Mouse (Mus musculus) kidney, postnatal 25 days (tissue): ENCODE measurements around the gene Patz1.

Experiments used
- DNase-seq, 2 experiments: peaks; one replicate each; pipeline ENCODE4 v3.0.0; 2021; ENCODE audit warnings: mixed read lengths in 2 of 2

Patz1 gene

GRCm38 (mm10) chr11:3292711-3293249, 4.1 kb downstream of the Patz1 start:
- peak; percentile 64 to 88 for DNase-seq

- DNase-seq = no peak
These were observed 4.7 kb downstream of the Patz1 start for GRCm38 (mm10) chr11:3293361-3293760.

GRCm38 (mm10) chr11:3294641-3295040, 6.0 kb downstream of the Patz1 start:
- DNase-seq = no peak

GRCm38 (mm10) chr11:3296056-3296455, 7.4 kb downstream of the Patz1 start:
- no peak for DNase-seq

DNA sequence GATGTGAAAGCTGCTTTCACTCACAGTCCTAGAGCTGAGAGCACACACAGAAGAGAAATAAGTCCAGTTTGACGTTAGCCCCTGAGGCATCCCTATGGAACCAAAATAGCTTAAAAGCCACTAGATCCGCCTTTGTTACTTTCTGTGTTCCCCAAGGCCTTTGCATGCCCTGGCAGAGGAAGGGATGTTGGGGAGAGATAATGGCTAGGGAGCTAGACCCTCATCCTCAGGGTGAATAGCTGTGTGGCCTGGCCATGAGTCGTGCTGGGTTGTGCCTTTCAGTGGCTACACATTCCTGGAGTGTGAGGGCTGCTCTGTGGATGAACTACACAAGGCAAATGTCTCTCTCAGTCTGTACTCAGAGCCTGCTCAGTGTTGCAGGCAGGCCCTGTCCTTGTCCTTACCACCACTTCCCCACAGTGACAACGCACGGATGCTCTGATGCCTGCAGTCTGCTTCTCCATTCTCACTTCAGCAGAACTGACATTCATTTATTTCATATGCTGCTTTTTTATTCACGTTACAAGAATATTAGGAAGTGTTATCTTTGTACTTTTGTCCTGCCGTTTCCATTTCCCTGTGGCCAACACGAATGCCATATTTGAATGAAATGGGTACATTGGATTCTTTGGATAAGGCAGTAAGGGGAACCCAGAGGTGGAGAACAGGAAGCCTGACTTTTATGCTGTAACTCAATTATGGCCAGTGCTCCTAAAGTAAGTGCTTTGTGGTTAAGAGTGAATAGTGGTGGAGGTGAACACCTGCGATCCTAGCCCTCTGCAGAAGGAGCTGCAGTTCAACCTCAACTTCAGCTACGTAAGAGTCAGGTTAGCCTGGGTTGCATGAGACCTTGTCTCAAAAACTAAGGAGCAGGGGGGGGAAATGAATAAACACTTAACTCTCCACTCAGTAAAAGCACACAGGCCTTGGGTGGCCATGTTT, 9.5 kb downstream of the Patz1 start:
- DNase-seq = no peak

DNA sequence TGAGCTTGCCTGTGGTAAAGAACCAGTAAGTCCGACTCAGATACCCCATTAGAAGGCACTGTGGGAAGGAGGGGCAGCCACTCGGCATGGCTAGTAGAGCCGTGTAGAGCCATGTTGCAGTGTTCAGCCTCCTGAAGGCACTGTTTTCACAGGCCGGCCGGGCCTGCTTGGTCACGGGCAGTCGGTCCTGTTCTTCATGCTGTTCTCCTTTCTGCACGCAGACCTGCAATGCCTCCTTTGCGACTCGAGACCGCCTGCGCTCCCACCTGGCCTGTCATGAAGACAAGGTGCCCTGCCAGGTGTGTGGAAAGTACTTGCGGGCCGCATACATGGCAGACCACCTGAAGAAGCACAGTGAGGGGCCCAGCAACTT, 10.1 kb downstream of the Patz1 start:
- DNase-seq = peak in 1 of 2 experiments; percentile 28

DNA sequence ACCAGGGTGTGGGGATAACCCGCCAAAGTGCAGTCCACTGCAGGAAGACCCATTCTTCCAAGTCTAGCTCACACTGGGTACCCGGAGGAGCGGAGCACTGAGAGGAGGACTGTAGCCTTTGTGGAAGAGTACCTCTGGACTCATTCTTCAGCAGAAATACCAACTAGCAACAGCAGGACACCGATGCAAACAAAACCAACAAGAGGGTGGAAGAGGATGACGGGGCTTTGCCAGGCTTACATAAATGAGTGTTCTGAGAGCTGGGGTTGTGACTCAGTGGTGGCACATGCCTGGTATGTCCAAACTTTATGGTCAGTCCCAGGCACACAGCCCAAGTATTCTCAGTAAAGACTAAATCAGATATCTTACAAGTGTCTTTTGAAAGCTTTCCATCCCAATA, 12.4 kb downstream of the Patz1 start:
- DNase-seq = no peak

- DNase-seq = no peak
These were observed 13.7 kb downstream of the Patz1 start for GRCm38 (mm10) chr11:3302385-3302784.

DNA sequence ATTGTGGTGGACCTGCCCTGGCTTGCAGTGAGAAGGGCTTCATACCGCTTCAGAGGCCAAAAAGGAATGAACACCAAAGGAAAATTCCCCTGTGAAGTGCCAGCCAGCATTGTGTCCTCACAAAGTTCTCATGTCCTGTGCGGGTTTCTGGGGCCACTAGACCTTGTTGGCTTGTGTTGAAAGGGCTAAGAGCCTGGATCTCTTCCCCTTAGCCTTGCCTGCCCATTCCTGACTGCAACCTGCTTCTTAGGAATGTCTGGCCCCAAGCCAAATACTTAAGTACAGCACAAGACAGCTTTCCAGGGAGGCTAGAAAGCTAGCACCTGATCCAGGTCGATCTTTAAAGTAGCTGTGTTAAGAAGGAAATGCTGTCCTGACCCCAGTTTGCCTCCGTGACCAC, 14.1 kb downstream of the Patz1 start:
- DNase-seq = peak; percentile 49 to 60

DNA sequence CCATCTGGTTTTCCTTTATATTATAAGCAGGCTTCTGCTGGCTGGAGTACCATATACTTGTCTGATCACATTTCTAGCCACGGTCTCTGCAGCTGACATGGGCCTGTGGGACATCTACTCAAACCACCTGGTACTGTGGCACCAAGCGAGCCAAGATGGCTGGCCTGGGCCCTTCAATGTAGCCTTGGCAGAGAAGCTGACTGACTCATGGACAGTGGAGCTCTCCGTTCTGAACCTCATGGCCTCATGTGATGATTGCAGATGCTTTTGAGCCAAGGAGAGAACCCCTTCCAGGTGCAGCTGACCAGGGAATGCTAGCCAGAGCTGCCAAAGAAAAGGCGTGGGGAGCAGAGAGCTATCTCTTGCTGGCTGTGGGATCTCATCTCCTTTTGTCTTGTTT, 17.1 kb downstream of the Patz1 start:
- DNase-seq = no peak

DNA sequence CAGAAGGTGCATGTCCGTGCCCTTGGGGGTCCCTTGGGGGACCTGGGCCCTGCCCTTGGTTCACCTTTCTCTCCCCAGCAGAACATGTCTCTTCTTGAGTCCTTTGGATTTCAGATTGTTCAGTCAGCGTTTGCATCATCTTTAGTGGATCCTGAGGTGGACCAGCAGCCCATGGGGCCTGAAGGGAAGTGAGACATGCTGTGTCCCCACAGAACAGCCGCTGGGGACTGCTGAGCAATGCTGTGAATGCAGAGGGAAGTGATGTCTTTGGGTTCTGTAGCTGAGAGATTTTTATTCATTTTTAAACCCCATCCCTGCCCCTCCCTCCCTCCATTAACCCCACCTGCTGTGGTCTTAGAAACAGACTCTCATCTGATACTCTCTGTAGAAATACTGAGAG, 19.2 kb downstream of the Patz1 start:
- no peak for DNase-seq

DNA sequence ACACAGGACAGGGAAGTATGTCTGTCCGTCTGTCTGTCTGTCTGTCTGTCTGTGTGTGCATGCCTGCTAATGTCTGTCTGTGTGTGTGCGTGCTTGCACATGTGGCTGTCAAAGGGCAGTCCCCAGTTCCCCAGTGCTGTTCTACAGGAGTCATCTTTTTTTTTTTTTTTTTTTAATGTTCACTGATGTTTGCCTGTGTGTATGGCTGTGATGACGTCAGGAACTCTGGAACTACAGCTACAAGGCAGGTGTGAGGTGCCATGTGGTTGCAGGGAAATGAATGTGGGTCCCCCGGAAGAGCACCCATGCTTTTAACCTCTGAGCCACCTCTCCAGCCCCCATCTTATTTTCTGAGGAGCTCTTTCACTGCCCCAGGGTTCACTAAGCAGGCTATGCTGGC, 21.2 kb downstream of the Patz1 start:
- DNase-seq = no peak

GRCm38 (mm10) chr11:3310789-3311585, 22.3 kb downstream of the Patz1 start:
- no peak for DNase-seq

DNA sequence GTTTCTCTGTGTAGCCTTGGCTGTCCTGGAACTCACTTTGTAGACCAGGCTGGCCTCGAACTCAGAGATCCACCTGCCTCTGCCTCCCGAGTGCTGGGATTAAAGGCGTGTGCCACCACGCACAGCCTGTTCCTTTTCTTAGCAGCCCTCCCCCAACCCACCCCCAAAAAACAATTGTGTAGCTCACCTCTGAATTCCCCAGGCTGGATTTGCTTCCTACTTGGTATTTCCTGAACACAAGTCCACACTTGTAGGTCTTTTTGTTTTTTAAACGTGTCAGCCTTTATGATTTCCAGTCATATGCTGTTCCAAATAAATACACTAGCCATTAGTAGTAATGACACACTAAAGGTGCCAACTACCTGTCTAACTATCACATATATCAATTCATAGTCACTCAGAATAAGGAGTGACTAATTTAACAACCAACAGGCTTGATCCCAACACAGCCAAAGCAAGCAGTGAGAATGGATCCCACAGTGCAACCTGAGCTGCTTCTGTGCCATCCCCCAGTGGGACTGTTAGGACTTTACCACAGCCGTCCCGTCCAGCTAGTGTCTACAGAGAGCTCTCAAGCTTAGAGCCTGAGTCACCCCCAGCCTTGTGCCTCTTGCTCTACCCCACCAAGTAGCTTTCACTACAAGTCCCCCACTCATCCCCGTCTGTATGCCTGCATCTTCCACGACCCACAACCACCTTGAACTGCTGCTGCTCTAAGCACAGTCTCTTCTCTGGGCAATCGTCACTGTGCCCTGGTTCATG, 23.1 kb downstream of the Patz1 start:
- DNase-seq = no peak

GRCm38 (mm10) chr11:3313294-3313693, 24.6 kb downstream of the Patz1 start:
- DNase-seq = no peak

DNA sequence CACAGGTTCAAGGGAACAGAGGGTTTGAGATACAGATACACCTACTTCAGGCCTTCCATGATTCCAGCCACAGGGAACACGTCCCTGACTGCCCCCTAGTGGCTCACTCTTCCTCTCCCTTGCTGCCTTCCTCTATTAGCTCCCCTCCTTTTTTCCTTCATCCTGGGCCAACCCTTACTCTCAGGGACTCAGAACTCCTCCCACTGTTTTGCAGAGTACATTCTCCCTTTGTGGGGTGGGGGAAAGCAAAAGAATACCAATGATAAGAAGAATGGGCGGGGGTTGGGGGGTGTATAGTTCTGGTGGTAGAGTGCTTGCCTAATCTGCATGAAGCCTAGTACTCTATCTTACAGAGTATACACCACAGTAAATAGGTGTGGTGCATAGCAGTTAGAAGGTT, 25.5 kb downstream of the Patz1 start:
- DNase-seq = peak; percentile 82 to 87

GRCm38 (mm10) chr11:3318286-3318685, 29.6 kb downstream of the Patz1 start:
- DNase-seq = no peak

GRCm38 (mm10) chr11:3328271-3328670, 39.6 kb downstream of the Patz1 start:
- DNase-seq = no peak

- no peak for DNase-seq
These were observed 40.4 kb downstream of the Patz1 start for GRCm38 (mm10) chr11:3328806-3329775.

DNA sequence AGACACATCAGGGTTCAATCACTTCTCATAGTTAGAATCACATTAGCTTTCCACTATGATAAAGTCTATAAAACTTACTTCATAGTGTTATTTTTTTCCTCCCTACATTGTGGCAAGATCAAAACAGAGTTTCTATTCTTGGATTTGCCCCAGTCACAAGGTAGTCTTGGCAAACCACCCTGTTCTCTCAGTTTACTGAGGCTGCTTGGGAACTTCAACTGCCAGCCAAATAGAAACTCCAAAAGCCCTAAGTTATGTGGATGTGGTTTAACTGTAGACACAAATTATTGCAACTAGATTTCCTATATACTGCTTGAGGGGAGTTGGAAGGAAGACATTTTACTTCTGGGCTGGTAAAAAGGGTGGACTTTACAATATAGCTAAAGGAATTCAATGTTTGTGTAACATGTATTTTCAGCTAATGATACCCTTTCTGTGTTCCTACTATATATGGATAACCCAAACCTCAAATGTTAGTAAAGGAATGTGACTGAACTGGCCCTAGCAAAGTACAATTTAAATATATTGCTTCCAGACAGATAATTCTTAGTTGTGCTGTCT, 41.3 kb downstream of the Patz1 start, which contains the start of gene Pik3ip1:
Gene Pik3ip1 (plus strand): TSS at position 511 of the 561 bp plus-strand sequence.
- DNase-seq = peak in 1 of 2 experiments; percentile 22

DNA sequence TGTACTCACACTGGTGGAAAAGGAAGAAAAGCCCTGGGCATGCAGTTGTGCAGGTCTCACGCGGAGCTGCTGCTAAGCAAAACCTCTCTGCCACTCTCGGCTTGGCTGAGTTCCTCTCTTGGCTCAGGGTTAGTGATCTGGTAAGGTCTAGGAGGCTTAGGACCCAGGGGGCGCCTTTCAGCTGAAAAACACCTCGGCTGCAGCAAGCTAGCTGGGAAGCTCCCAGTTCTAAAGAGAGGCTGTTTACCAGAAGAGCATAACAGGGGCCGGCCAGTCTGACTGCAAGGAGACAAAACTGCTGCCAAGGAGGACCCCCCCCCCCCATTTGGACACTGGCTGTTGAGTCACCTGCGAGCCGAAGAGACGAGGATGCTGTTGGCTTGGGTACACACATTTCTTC, 41.9 kb downstream of the Patz1 start:
- peak; percentile 91 to 92 for DNase-seq
